Mouse (Mus musculus): ENCODE data around the gene Gpx4. TPM values are rescaled to one million over a fixed set of nuclear protein-coding genes. Genes with fewer than 3 reads are reported as not detected.
A peak's percentile ranks its signal among the peaks of the same experiment; 100 is the strongest.

Gene Gpx4
- polyA plus RNA-seq (2015; fragmentation: Nextera tagmentation; extraction: Ambion mirVana), result 445 and 488 TPM in 2 replicates

- 56% methylated on average over 9 of the region's 9 CpGs for WGBS
Observed at GRCm38 (mm10) chr10:80047041-80047565, at the start of gene Gpx4. Gene Gpx4, plus strand, starts transcription at chr10:80047166.

GRCm38 (mm10) chr10:79997819-79998218, 49.1 kb upstream of the Gpx4 start:
- Histone ChIP-seq H3K4me3 (peak overlapping the region; percentile 51), H3K36me3 (peaks cover 25% of the 10 kb centered on the region), H3K27ac (no peak overlapping the region), H3K9ac (peak overlapping the region; percentile 2; the same call in 1 of the 2 replicates), H3K4me1 (peaks cover 20% of the 10 kb centered on the region), H3K9me3 (no peaks in the 10 kb centered on the region), H3K4me2 (peak overlapping the region; percentile 82), H3K27me3 (peaks cover 34% of the 10 kb centered on the region)
- WGBS, result 6% methylated on average over 15 of the region's 15 CpGs
- no peak for ATAC-seq (ENCODE audit: insufficient number of reproducible peaks, insufficient read depth, low FRiP score, low TSS enrichment, low read depth)

More at GRCm38 (mm10) chr10:80047041-80047565, at the start of gene Gpx4:
- Histone ChIP-seq H3K4me2 (no peak within 1 kb of the TSS), H3K9ac (peak within 1 kb of the TSS; percentile 36; the same call in 1 of the 2 replicates), H3K9me3 (no peaks in the 10 kb centered on the region), H3K36me3 (no peaks in the 10 kb centered on the region), H3K27me3 (no peaks in the 10 kb centered on the region), H3K27ac (peak within 1 kb of the TSS; percentile 78), H3K4me3 (no peak within 1 kb of the TSS), H3K4me1 (peaks cover 28% of the 10 kb centered on the region)
- no peak for ATAC-seq (ENCODE audit: insufficient number of reproducible peaks, insufficient read depth, low FRiP score, low TSS enrichment, low read depth)

- Histone ChIP-seq H3K36me3 (no peaks in the 10 kb centered on the region), H3K27ac (no peak overlapping the region), H3K9ac (no peak overlapping the region), H3K4me2 (no peak overlapping the region), H3K9me3 (no peaks in the 10 kb centered on the region), H3K4me3 (no peak overlapping the region), H3K27me3 (peaks cover 40% of the 10 kb centered on the region), H3K4me1 (peaks cover 32% of the 10 kb centered on the region)
- WGBS, result 69% methylated on average over 9 of the region's 9 CpGs
- ATAC-seq (ENCODE audit: insufficient number of reproducible peaks, insufficient read depth, low FRiP score, low TSS enrichment, low read depth), result no peak
Observed at GRCm38 (mm10) chr10:80001945-80002344, 45.0 kb upstream of the Gpx4 start.

- ATAC-seq (ENCODE audit: insufficient number of reproducible peaks, insufficient read depth, low FRiP score, low TSS enrichment, low read depth), result no peak
- no peak overlapping the region for H3K4me3 ChIP-seq
- 0 out of 2 replicates have a peak overlapping the region, but pooled peaks have one; percentile 16 for H3K27ac ChIP-seq
- H3K9me3 ChIP-seq, result no peaks in the 10 kb centered on the region
- H3K9ac ChIP-seq, result peak overlapping the region; percentile 51; the same call in 1 of the 2 replicates
- peak overlapping the region; percentile 14 for H3K4me2 ChIP-seq
- peaks cover 36% of the 10 kb centered on the region for H3K27me3 ChIP-seq
- WGBS, result 25% methylated on average over 21 of the region's 21 CpGs
- peaks cover 28% of the 10 kb centered on the region for H3K4me1 ChIP-seq
- H3K36me3 ChIP-seq, result no peaks in the 10 kb centered on the region
Observed at GRCm38 (mm10) chr10:80002829-80003228, 44.1 kb upstream of the Gpx4 start.

GRCm38 (mm10) chr10:80003374-80004232, 43.4 kb upstream of the Gpx4 start:
- Histone ChIP-seq H3K36me3 (no peaks in the 10 kb centered on the region; the same call in 1 of the 2 replicates), H3K4me2 (peak overlapping the region; percentile 14), H3K27ac (peak overlapping the region; percentile 14; the same call in 1 of the 2 replicates), H3K27me3 (peaks cover 28% of the 10 kb centered on the region), H3K4me3 (no peak overlapping the region), H3K9me3 (no peaks in the 10 kb centered on the region), H3K9ac (peak overlapping the region; percentile 51; the same call in 1 of the 2 replicates), H3K4me1 (peaks cover 23% of the 10 kb centered on the region)
- 48% methylated on average over 9 of the region's 9 CpGs for WGBS
- no peak for ATAC-seq (ENCODE audit: insufficient number of reproducible peaks, insufficient read depth, low FRiP score, low TSS enrichment, low read depth)

- Histone ChIP-seq H3K4me1 (peaks cover 23% of the 10 kb centered on the region), H3K4me3 (no peak overlapping the region), H3K9ac (no peak overlapping the region), H3K4me2 (no peak overlapping the region), H3K9me3 (no peaks in the 10 kb centered on the region), H3K27ac (no peak overlapping the region), H3K36me3 (no peaks in the 10 kb centered on the region; the same call in 1 of the 2 replicates), H3K27me3 (peaks cover 23% of the 10 kb centered on the region)
- 92% methylated on average over 8 of the region's 8 CpGs for WGBS
- no peak for ATAC-seq (ENCODE audit: insufficient number of reproducible peaks, insufficient read depth, low FRiP score, low TSS enrichment, low read depth)
Observed at GRCm38 (mm10) chr10:80004233-80004705, 42.7 kb upstream of the Gpx4 start.

GRCm38 (mm10) chr10:80011740-80012139, 35.2 kb upstream of the Gpx4 start:
- peaks cover 6% of the 10 kb centered on the region; the same call in 1 of the 2 replicates for H3K4me1 ChIP-seq
- WGBS, result 88% methylated on average over 6 of the region's 6 CpGs
- H3K9ac ChIP-seq, result no peak overlapping the region
- no peak overlapping the region for H3K4me3 ChIP-seq
- peaks cover 20% of the 10 kb centered on the region for H3K36me3 ChIP-seq
- no peak overlapping the region for H3K4me2 ChIP-seq
- no peak for ATAC-seq (ENCODE audit: insufficient number of reproducible peaks, insufficient read depth, low FRiP score, low TSS enrichment, low read depth)
- peaks cover 9% of the 10 kb centered on the region for H3K9me3 ChIP-seq
- H3K27ac ChIP-seq, result no peak overlapping the region
- peaks cover 53% of the 10 kb centered on the region for H3K27me3 ChIP-seq

- 22% methylated on average over 25 of the region's 25 CpGs for WGBS
- no peak overlapping the region for H3K4me2 ChIP-seq
- no peak overlapping the region for H3K27ac ChIP-seq
- peak overlapping the region; percentile 1; the same call in 1 of the 2 replicates for H3K4me3 ChIP-seq
- no peak for ATAC-seq (ENCODE audit: insufficient number of reproducible peaks, insufficient read depth, low FRiP score, low TSS enrichment, low read depth)
- H3K9me3 ChIP-seq, result peaks cover 9% of the 10 kb centered on the region
- H3K4me1 ChIP-seq, result peaks cover 7% of the 10 kb centered on the region
- no peak overlapping the region for H3K9ac ChIP-seq
- H3K36me3 ChIP-seq, result peaks cover 20% of the 10 kb centered on the region
- peaks cover 65% of the 10 kb centered on the region for H3K27me3 ChIP-seq
Observed at GRCm38 (mm10) chr10:80013609-80014008, 33.4 kb upstream of the Gpx4 start.

- H3K9ac ChIP-seq, result 0 out of 2 replicates have a peak overlapping the region, but pooled peaks have one; percentile 38
- WGBS, result 21% methylated on average over 28 of the region's 28 CpGs
- peaks cover 9% of the 10 kb centered on the region for H3K9me3 ChIP-seq
- no peak overlapping the region for H3K27ac ChIP-seq
- ATAC-seq (ENCODE audit: insufficient number of reproducible peaks, insufficient read depth, low FRiP score, low TSS enrichment, low read depth), result no peak
- H3K4me2 ChIP-seq, result no peak overlapping the region
- peaks cover 18% of the 10 kb centered on the region for H3K4me1 ChIP-seq
- H3K27me3 ChIP-seq, result peaks cover 76% of the 10 kb centered on the region
- H3K36me3 ChIP-seq, result peaks cover 18% of the 10 kb centered on the region
- H3K4me3 ChIP-seq, result no peak overlapping the region
Observed at GRCm38 (mm10) chr10:80014484-80015290, 32.3 kb upstream of the Gpx4 start.

- Histone ChIP-seq H3K9ac (no peak overlapping the region), H3K27me3 (peaks cover 85% of the 10 kb centered on the region)
Observed at GRCm38 (mm10) chr10:80015583-80015982, 31.4 kb upstream of the Gpx4 start.

GRCm38 (mm10) chr10:80016511-80016910, 30.5 kb upstream of the Gpx4 start, which contains the start of gene Arhgap45:
Gene Arhgap45, plus strand, starts transcription at chr10:80016653.
- peaks cover 27% of the 10 kb centered on the region for H3K4me1 ChIP-seq
- 60% methylated on average over 11 of the region's 11 CpGs for WGBS
- peaks cover 2% of the 10 kb centered on the region; the same call in 1 of the 2 replicates for H3K36me3 ChIP-seq
- no peak within 1 kb of the TSS for H3K4me2 ChIP-seq
- no peak within 1 kb of the TSS; the same call in 1 of the 2 replicates for H3K9ac ChIP-seq
- no peak within 1 kb of the TSS for H3K4me3 ChIP-seq
- H3K27me3 ChIP-seq, result peaks cover 85% of the 10 kb centered on the region
- H3K27ac ChIP-seq, result no peak within 1 kb of the TSS
- no peaks in the 10 kb centered on the region for H3K9me3 ChIP-seq
- ATAC-seq (ENCODE audit: insufficient number of reproducible peaks, insufficient read depth, low FRiP score, low TSS enrichment, low read depth), result no peak

More at GRCm38 (mm10) chr10:80015583-80015982, 31.4 kb upstream of the Gpx4 start:
- 79% methylated on average over 10 of the region's 10 CpGs for WGBS
- no peak overlapping the region for H3K4me3 ChIP-seq
- peaks cover 27% of the 10 kb centered on the region for H3K4me1 ChIP-seq
- no peak for ATAC-seq (ENCODE audit: insufficient number of reproducible peaks, insufficient read depth, low FRiP score, low TSS enrichment, low read depth)
- no peak overlapping the region for H3K27ac ChIP-seq
- H3K4me2 ChIP-seq, result no peak overlapping the region
- H3K36me3 ChIP-seq, result peaks cover 10% of the 10 kb centered on the region
- H3K9me3 ChIP-seq, result peaks cover 5% of the 10 kb centered on the region; the same call in 1 of the 2 replicates

All from embryonic facial prominence, embryonic 13.5 days (tissue).